Mouse (Mus musculus) lung, adult 2 months (tissue): ENCODE measurements around the gene Kptn. TPM values are rescaled to one million over a fixed set of nuclear protein-coding genes. Genes with fewer than 3 reads are reported as not detected.

Experiments used
- DNase-seq: peaks from one replicate; pipeline ENCODE4 v3.0.0; 2022
- H3K4me1 ChIP-seq: fragments of 200-500 bp; 2 replicates; pipeline ENCODE4 v1.6.1; 2011; ENCODE audit warnings: low read length; ENCODE audit not compliant: control insufficient read depth, insufficient read depth
- H3K4me3 ChIP-seq: fragments of 200-500 bp; replicated peaks from 2 replicates; pipeline ENCODE3; 2011; ENCODE audit warnings: low read depth, mild to moderate bottlenecking, control low read depth, low read length; ENCODE audit errors: extremely low read depth
- CTCF ChIP-seq: fragments of 200-500 bp; IDR thresholded peaks from 2 replicates; pipeline ENCODE4 v1.5.1; 2011; ENCODE audit warnings: mild to moderate bottlenecking, low read length, control low read depth; ENCODE audit not compliant: insufficient read depth
- POLR2A ChIP-seq: fragments of 200-500 bp; IDR thresholded peaks from 2 replicates; pipeline ENCODE4 v1.6.1; 2011; ENCODE audit warnings: low read depth, mild to moderate bottlenecking, control low read depth, low read length, borderline replicate concordance; ENCODE audit errors: extremely low read depth
- WGBS: fragments of 180-500 bp; shearing (Covaris S2); methylation state at CpG from one replicate; pipeline ENCODE4 v1.1.7; 2018; 5-methylcytosine and 5-hydroxymethylcytosine counted together
- polyA plus RNA-seq: library from polyadenylated mRNA; depleted of rRNA; stranded (reverse); fragments of >200 nt; gene quantifications from 2 replicates; pipeline ENCODE4 v1.2.3, GENCODE M21; 2012; rRNA removed

Gene Kptn
- polyA plus RNA-seq, 1 experiment, result 28.3 TPM

DNA sequence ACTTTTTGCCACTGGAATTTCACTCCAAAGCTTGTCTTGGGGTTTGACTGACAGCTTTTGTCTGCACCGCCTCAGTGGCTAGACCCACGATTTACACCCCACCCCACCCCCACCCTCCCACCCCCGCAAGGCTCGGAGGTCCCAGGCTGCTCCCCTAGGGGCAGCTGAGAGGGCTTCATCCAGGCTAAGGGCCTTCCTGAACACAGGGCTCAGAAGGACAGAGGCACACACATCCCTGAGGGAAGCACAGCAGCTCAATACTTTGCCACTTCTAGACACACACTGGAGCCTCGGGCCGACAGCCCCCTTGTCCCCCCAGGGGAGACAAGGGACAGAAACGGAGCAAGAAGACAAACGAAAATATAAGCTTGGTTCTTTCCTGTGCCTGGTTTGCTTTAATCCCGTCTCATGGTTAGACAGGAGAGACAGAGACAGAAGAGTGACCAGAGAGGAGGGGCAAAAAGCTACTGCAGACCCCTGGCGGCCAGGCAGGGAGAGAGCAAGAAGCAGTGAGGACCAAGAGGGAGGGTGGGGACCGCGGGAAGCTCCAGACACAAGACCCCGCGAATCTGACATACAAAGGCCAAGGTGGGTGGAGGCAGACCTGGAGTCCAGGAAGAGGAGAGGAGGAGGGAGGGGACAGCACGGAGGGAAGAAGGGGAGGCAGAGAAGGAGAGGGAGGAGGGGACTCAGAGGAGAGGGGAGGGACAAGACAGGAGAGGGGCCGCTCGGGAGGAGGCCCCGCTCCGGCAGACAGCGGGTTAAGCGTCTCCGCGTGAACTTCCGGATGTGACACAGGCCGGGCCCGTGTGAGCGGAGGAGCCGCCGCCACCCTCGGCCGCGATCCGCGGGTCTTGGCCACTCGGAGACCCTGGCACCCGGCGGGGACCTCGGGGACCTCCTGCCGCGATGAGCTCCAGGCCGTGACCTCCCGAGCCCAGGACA lies 55.2 kb downstream of the Kptn start, which contains the start of gene Meis3:
Meis3 (plus strand) TSS at position 494 of the 945 bp plus-strand sequence.
- Histone ChIP-seq H3K4me1 (peaks cover 5% of the 10 kb centered on the region), H3K4me3 (peak within 1 kb of the TSS; percentile 69)
- WGBS, result 1% methylated on average over 42 of the region's 42 CpGs
- TF ChIP-seq POLR2A, result no peak
- peak; percentile 34 for TF ChIP-seq CTCF
- DNase-seq, result peak; percentile 39

DNA sequence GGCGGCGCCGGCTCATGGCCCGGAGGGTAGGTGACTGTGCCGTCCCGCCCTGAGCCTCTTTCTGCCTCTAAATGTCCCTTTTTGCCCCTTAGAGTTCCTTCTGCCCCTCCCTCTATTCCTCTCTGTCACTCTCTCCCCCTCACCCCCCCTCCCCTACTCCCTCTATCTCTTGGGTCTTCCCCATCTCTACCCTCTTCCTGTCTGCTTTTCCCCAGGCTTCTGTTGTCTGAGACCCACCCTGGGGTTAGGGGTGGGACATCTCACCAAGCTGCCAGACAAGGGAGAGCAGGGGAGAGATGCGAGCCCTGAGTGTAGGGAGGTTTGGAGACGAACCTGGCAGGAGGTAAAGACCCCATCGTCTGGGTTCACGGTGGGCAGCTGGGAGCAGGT lies 55.8 kb downstream of the Kptn start:
- no peak for DNase-seq
- TF ChIP-seq POLR2A (no peak), CTCF (no peak)
- Histone ChIP-seq H3K4me3 (peak overlapping the region; percentile 69), H3K4me1 (peaks cover 5% of the 10 kb centered on the region)
- 1% methylated on average over 10 of the region's 10 CpGs for WGBS

Other genes with a start within 250 kb of the Kptn start
- not detected in 2 replicates for gene Crx, start 239.9 kb upstream of the Kptn start, polyA plus RNA-seq
- gene Crxos, start 237.3 kb upstream of the Kptn start, polyA plus RNA-seq, result not detected in 2 replicates
- gene Selenow, start 197.5 kb upstream of the Kptn start, polyA plus RNA-seq, result 480 and 641 TPM in 2 replicates
- gene Nop53, start 173.8 kb upstream of the Kptn start, polyA plus RNA-seq, result 119 and 128 TPM in 2 replicates
- 219 and 232 TPM in 2 replicates for gene Ehd2, start 152.3 kb upstream of the Kptn start, polyA plus RNA-seq
- gene Bicra, start 72.0 kb upstream of the Kptn start, polyA plus RNA-seq, result 19.0 and 21.2 TPM in 2 replicates
- gene Zfp541, start 58.1 kb upstream of the Kptn start, polyA plus RNA-seq, result 0.02 and 0.04 TPM in 2 replicates
- gene Napa, start 21.4 kb upstream of the Kptn start, polyA plus RNA-seq, result 144 and 157 TPM in 2 replicates
- 0.85 TPM in 2 replicates for gene Slc8a2, start 9.9 kb downstream of the Kptn start, polyA plus RNA-seq
- gene Meis3, start 55.2 kb downstream of the Kptn start, polyA plus RNA-seq, result 19.4 and 23.4 TPM in 2 replicates
- gene Dhx34, start 102.1 kb downstream of the Kptn start, polyA plus RNA-seq, result 28.4 and 39.4 TPM in 2 replicates
- gene C5ar2, start 124.3 kb downstream of the Kptn start, polyA plus RNA-seq, result 2.3 and 3.2 TPM in 2 replicates
- gene C5ar1, start 139.6 kb downstream of the Kptn start, polyA plus RNA-seq, result 36.1 and 39.2 TPM in 2 replicates
- gene Inafm1, start 153.7 kb downstream of the Kptn start, polyA plus RNA-seq, result 54.0 and 76.4 TPM in 2 replicates
- gene Ccdc9, start 166.9 kb downstream of the Kptn start, polyA plus RNA-seq, result 31.2 and 47.3 TPM in 2 replicates
- 31.8 and 48.2 TPM in 2 replicates for gene Bbc3, start 188.5 kb downstream of the Kptn start, polyA plus RNA-seq